Mouse (Mus musculus) embryonic facial prominence, embryonic 11.5 days (tissue): ENCODE results near the gene Il15ra. TPM values are rescaled to one million over a fixed set of nuclear protein-coding genes. Genes with fewer than 3 reads are reported as not detected.

Experiments
- ATAC-seq: fragments of 200-750 bp; cut with Nextera tagmentation; replicated peaks from 2 replicates; pipeline ENCODE4 v1.8.0; 2017; ENCODE audit warnings: low read depth; ENCODE audit not compliant: insufficient number of reproducible peaks, low FRiP score, low TSS enrichment
- DNase-seq: peaks from one replicate; pipeline ENCODE4 v3.0.0-alpha.2; 2015; ENCODE audit warnings: low spot score
- H3K27ac ChIP-seq: fragments of 300-500 bp; sonication (generic); replicated peaks from 2 replicates; pipeline ENCODE4 v1.5.1; 2014; ENCODE audit warnings: mild to moderate bottlenecking, low read depth, low read length, control low read depth
- H3K27me3 ChIP-seq: fragments of 300-500 bp; sonication (generic); 2 replicates; pipeline ENCODE4 v1.6.1; 2014; ENCODE audit warnings: mild to moderate bottlenecking, low read length, moderate library complexity, mixed read lengths; ENCODE audit not compliant: control insufficient read depth, insufficient read depth
- H3K36me3 ChIP-seq: fragments of 300-500 bp; sonication (generic); replicated peaks from 2 replicates; pipeline ENCODE4 v1.6.1; 2014; ENCODE audit warnings: low read depth, mild to moderate bottlenecking, low read length, moderate library complexity, mixed read lengths; ENCODE audit not compliant: control insufficient read depth, insufficient read depth
- H3K4me1 ChIP-seq: fragments of 300-500 bp; sonication (generic); 2 replicates; pipeline ENCODE4 v1.6.1; 2014; ENCODE audit warnings: low read length, mixed read lengths; ENCODE audit not compliant: control insufficient read depth, insufficient read depth
- H3K4me2 ChIP-seq: fragments of 300-500 bp; sonication (generic); 2 replicates; pipeline ENCODE4 v1.6.1; 2014; ENCODE audit warnings: low read depth, mild to moderate bottlenecking, control low read depth, low read length, moderate library complexity
- H3K4me3 ChIP-seq: fragments of 300-500 bp; sonication (generic); 2 replicates; pipeline ENCODE4 v1.5.1; 2014; ENCODE audit warnings: low read depth, low read length, control low read depth
- H3K9ac ChIP-seq: fragments of 300-500 bp; sonication (generic); replicated peaks from 2 replicates; pipeline ENCODE4 v1.6.1; 2014; ENCODE audit warnings: mild to moderate bottlenecking, control low read depth, low read length
- H3K9me3 ChIP-seq: fragments of 300-500 bp; sonication (generic); replicated peaks from 2 replicates; pipeline ENCODE4 v1.6.1; 2016; ENCODE audit warnings: mild to moderate bottlenecking, low read length, inconsistent platforms, mixed read lengths; ENCODE audit not compliant: control insufficient read depth
- WGBS: fragments of 180-500 bp; shearing (Covaris S2); extraction: QIAGEN DNeasy Blood & Tissue Kit; methylation state at CpG from one replicate; pipeline ENCODE4 v1.1.7; 2014; 5-methylcytosine and 5-hydroxymethylcytosine counted together
- polyA plus RNA-seq: library from polyadenylated mRNA; unstranded; fragments of >200 nt; fragmentation: Nextera tagmentation; extraction: Ambion mirVana; gene quantifications from 2 replicates; pipeline ENCODE4 v1.2.1, GENCODE M21; 2014

Il15ra gene
- polyA plus RNA-seq, 1 experiment from 2014 or later, result 0.29 TPM

DNA sequence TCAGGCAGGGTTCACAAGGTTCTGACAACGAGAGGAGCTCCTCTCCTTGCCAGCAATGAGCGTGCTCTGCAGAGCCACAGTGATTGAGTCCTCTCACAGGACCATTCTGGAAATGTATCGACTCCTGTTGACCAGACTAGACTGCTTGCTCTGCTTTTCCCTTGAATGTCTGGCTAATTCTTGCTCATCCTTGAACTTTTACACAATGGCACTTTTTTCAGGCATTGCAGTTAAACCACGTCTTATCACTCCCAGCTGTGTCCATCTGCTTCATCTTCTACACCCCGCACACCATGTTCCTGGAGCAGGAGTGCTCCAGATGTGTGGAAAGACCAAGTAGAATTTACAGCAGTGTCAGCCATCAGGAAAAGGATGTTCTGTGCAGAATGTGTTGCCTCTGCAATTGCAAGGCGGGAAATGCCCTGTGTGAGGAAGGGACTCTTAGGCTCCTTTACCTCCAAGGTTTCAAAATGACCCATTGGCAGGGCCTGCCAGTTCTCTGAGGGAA is 7.4 kb downstream of the Il15ra start:
- no peak overlapping the region for H3K4me3 ChIP-seq
- no peaks in the 10 kb centered on the region for H3K9me3 ChIP-seq
- 83% methylated on average over 6 of the region's 6 CpGs for WGBS
- H3K27ac ChIP-seq, result no peak overlapping the region
- ATAC-seq (no peak), DNase-seq (no peak)
- no peak overlapping the region for H3K4me2 ChIP-seq
- H3K27me3 ChIP-seq, result no peaks in the 10 kb centered on the region
- H3K9ac ChIP-seq, result no peak overlapping the region
- H3K36me3 ChIP-seq, result no peaks in the 10 kb centered on the region
- H3K4me1 ChIP-seq, result no peaks in the 10 kb centered on the region

GRCm38 (mm10) chr2:11713021-11713420 is 7.9 kb downstream of the Il15ra start:
- 72% methylated on average over 3 of the region's 3 CpGs for WGBS
- no peak overlapping the region for H3K9ac ChIP-seq
- H3K27me3 ChIP-seq, result no peaks in the 10 kb centered on the region
- ATAC-seq (no peak), DNase-seq (no peak)
- no peaks in the 10 kb centered on the region for H3K36me3 ChIP-seq
- no peaks in the 10 kb centered on the region for H3K9me3 ChIP-seq
- H3K27ac ChIP-seq, result no peak overlapping the region
- no peaks in the 10 kb centered on the region for H3K4me1 ChIP-seq
- H3K4me2 ChIP-seq, result no peak overlapping the region
- no peak overlapping the region for H3K4me3 ChIP-seq

- DNase-seq, result no peak
- WGBS, result 81% methylated on average over 4 of the region's 4 CpGs
- ATAC-seq, result no peak
- H3K4me2 ChIP-seq, result no peak overlapping the region
- no peak overlapping the region for H3K4me3 ChIP-seq
- H3K27ac ChIP-seq, result no peak overlapping the region
- no peaks in the 10 kb centered on the region for H3K4me1 ChIP-seq
- H3K9ac ChIP-seq, result no peak overlapping the region
- no peaks in the 10 kb centered on the region for H3K36me3 ChIP-seq
- no peaks in the 10 kb centered on the region for H3K27me3 ChIP-seq
- H3K9me3 ChIP-seq, result no peaks in the 10 kb centered on the region
These were observed 9.4 kb downstream of the Il15ra start for GRCm38 (mm10) chr2:11714535-11714934.

- no peak for DNase-seq
- Histone ChIP-seq H3K9me3 (no peaks in the 10 kb centered on the region), H3K27ac (no peak overlapping the region), H3K4me1 (no peaks in the 10 kb centered on the region), H3K36me3 (no peaks in the 10 kb centered on the region), H3K4me2 (no peak overlapping the region), H3K4me3 (no peak overlapping the region), H3K27me3 (no peaks in the 10 kb centered on the region), H3K9ac (no peak overlapping the region)
- ATAC-seq, result no peak
- WGBS, result 92% methylated on average over 2 of the region's 2 CpGs
These were observed 13.5 kb downstream of the Il15ra start for GRCm38 (mm10) chr2:11718573-11718972.

GRCm38 (mm10) chr2:11722564-11722963 is 17.5 kb downstream of the Il15ra start:
- DNase-seq (no peak), ATAC-seq (no peak)
- no peaks in the 10 kb centered on the region for H3K36me3 ChIP-seq
- no peak overlapping the region for H3K27ac ChIP-seq
- no peaks in the 10 kb centered on the region for H3K27me3 ChIP-seq
- no peaks in the 10 kb centered on the region for H3K4me1 ChIP-seq
- WGBS, result 85% methylated on average over 9 of the region's 9 CpGs
- no peaks in the 10 kb centered on the region for H3K9me3 ChIP-seq
- H3K4me2 ChIP-seq, result no peak overlapping the region
- H3K4me3 ChIP-seq, result no peak overlapping the region
- no peak overlapping the region for H3K9ac ChIP-seq

DNA sequence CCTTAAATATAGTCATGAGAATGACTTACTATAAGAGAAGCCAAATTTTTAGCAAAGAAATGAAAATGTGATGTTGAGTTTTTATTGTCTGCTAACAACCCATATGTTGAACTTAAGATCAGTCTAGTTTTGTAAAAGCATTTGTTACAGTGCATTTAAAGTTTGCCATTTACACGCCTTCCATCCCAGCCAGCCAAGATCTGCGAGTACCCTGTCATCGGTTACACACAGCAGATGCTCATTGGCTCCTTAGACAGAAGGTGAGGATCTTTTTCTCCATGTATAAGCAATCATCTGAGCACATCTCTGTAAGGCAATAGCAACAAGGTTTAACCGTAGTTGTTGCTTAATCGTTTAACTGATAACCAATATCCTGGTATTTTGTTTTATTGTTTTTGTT is 22.5 kb downstream of the Il15ra start:
- no peak overlapping the region for H3K4me2 ChIP-seq
- no peak for ATAC-seq
- H3K36me3 ChIP-seq, result no peaks in the 10 kb centered on the region
- H3K9me3 ChIP-seq, result no peaks in the 10 kb centered on the region
- no peak overlapping the region for H3K4me3 ChIP-seq
- no peak overlapping the region for H3K9ac ChIP-seq
- DNase-seq, result no peak
- H3K27ac ChIP-seq, result no peak overlapping the region
- no peaks in the 10 kb centered on the region for H3K27me3 ChIP-seq
- no peaks in the 10 kb centered on the region for H3K4me1 ChIP-seq
- WGBS, result 88% methylated on average over 5 of the region's 5 CpGs

- no peak overlapping the region for H3K4me2 ChIP-seq
- no peak for ATAC-seq
- H3K27me3 ChIP-seq, result no peaks in the 10 kb centered on the region
- H3K27ac ChIP-seq, result no peak overlapping the region
- peak; percentile 64 for DNase-seq
- no peaks in the 10 kb centered on the region for H3K9me3 ChIP-seq
- H3K4me1 ChIP-seq, result no peaks in the 10 kb centered on the region
- no peak overlapping the region for H3K9ac ChIP-seq
- WGBS, result 48% methylated on average over 3 of the region's 3 CpGs
- no peaks in the 10 kb centered on the region for H3K36me3 ChIP-seq
- H3K4me3 ChIP-seq, result no peak overlapping the region
These were observed 24.0 kb downstream of the Il15ra start for GRCm38 (mm10) chr2:11729091-11729490.

DNA sequence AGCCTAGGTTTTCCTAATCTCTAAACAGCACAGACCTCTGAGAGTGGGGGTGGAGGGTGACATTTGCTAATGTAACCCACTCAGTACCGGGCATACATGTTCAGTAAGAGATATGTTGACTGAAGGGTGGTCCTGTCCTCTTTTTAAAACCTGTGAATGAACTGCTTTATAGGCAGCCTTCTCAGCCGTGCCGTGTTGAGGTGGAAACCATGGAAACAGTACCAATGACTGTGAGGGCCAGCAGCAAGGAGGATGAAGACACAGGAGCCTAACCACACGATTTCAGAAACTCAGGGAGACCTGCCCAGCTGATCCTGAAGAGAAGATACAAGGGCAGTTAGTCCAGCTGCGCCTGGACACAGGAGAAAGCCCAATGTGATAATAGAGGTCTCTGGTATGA is 27.9 kb downstream of the Il15ra start:
- no peaks in the 10 kb centered on the region for H3K9me3 ChIP-seq
- WGBS, result 73% methylated on average over 5 of the region's 5 CpGs
- H3K9ac ChIP-seq, result no peak overlapping the region
- no peak overlapping the region for H3K4me2 ChIP-seq
- H3K36me3 ChIP-seq, result no peaks in the 10 kb centered on the region
- no peak for DNase-seq
- H3K4me3 ChIP-seq, result no peak overlapping the region
- no peaks in the 10 kb centered on the region for H3K4me1 ChIP-seq
- H3K27ac ChIP-seq, result no peak overlapping the region
- no peak for ATAC-seq
- H3K27me3 ChIP-seq, result no peaks in the 10 kb centered on the region
